Mouse (Mus musculus) layer of hippocampus, adult 18-20 months (tissue): ENCODE results near the gene Vmn1r142. TPM values are rescaled to one million over a fixed set of nuclear protein-coding genes. Genes with fewer than 3 reads are reported as not detected.
"Not testable (repeated sequence)": the region's sequence is repeated elsewhere in the genome, so short reads cannot be mapped to it uniquely, and the experiment has no call there.

Source experiments
- DNase-seq, 2 experiments: peaks; one replicate each; pipeline ENCODE4 v3.0.0; 2022; ENCODE audit warnings: low spot score in 2 of 2
- long read RNA-seq: library from polyadenylated mRNA; stranded (forward); transcript quantifications from one replicate; pipeline ENCODE4 v2.0.0, GENCODE M21; 2021
- total RNA-seq, 2 experiments: library from RNA; stranded (reverse); gene quantifications; 2 replicates each; pipeline ENCODE4 v1.2.3; 2021

The Vmn1r142 gene
- not detected for total RNA-seq
- long read RNA-seq, result 0 reads

DNA sequence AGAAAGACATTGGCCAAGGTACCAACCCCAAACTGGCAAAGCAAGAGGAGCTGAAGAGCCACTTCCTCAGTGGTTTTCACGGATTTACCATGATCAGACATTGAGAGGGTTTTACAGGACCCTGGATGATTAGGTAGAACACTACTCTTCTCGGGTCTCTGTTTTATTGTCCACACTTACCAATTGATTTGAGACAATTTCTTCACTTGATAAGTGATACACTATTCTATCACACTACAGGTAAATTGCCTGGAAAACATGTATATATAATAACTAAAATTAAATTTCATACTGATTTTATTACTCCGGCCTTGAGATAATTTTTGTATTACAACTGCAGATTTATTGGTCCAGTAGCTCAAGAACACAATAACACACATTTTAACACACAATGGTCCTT, at the start of gene Vmn1r142:
TSS of gene Vmn1r142 (minus strand) at position 101 of the 400 bp plus-strand sequence.
- not testable (repeated sequence) for DNase-seq

DNA sequence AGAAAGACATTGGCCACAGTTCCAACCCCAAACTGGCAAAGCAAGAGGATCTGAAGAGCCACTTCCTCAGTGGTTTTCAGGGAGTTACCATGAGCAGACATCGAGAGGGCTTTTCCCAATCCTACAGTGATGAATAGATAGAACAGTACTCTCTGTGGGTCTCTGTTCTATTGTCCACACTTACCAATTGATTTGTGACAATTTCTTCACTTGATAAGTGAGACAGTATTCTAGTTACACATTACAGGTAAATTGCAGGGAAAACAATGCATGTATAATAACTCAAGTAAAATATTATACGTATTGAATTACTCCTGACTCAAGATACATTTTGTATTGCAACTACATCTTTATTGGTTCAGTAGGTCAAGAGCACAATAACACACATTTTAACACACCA, 37.3 kb upstream of the Vmn1r142 start, which contains the start of gene Gm8653:
TSS of gene Gm8653 (minus strand) at position 101 of the 400 bp plus-strand sequence.
- DNase-seq, result not testable (repeated sequence)

DNA sequence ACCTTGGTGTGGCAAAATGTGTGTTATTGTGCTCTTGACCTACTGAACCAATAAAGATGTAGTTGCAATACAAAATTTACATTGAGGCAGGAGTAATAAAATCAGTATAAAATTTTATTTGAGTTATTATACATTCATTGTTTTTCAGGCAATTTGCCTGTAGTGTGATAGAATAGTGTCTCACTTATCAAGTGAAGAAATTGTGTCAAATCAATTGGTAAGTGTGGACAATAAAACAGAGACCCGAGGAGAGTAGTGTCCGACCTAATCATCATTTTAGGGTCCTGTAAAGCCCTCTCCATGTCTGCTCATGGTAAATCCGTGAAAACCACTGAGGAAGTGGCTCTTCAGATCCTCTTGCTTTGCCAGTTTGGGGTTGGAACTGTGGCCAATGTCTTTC, 25.2 kb upstream of the Vmn1r142 start, which contains the start of gene Vmn1r143:
TSS of gene Vmn1r143 (plus strand) at position 301 of the 400 bp plus-strand sequence.
- not testable (repeated sequence) for DNase-seq

DNA sequence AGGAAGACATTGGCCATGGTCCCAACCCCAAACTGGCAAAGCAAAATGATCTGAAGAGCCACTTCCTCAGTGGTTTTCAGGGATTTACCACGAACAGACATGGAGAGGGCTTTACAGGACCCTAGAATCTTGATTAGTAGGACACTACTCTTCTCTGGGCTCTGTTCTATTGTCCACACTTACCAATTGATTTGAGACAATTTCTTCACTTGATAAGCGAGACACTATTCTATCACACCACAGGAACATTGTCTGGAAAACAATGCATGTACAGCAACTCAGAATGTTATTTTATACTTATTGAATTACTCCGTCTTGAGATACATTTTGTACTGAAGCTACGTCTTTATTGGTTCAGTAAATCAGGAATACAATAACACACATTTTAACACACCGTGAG, 29.2 kb downstream of the Vmn1r142 start, which contains the start of gene Gm10666:
TSS of gene Gm10666 (minus strand) at position 101 of the 400 bp plus-strand sequence.
- not testable (repeated sequence) for DNase-seq

DNA sequence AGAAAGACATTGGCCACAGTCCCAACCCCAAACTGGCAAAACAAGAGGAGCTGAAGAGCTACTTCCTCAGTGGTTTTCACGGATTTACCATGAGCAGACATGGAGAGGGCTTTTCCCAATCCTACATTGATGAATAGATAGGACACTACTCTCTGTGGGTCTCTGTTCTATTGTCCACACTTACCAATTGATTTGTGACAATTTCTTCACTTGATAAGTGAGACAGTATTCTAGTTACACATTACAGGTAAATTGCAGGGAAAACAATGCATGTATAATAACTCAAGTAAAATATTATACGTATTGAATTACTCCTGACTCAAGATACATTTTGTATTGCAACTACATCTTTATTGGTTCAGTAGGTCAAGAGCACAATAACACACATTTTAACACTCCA, 45.7 kb downstream of the Vmn1r142 start, which contains the start of gene Gm16451:
TSS of gene Gm16451 (minus strand) at position 101 of the 400 bp plus-strand sequence.
- not testable (repeated sequence) for DNase-seq

Other genes with a start within 250 kb of the Vmn1r142 start
- not detected for gene Gm5891, start 242.7 kb downstream of the Vmn1r142 start, total RNA-seq
- gene Vmn1r137, start 169.4 kb downstream of the Vmn1r142 start, total RNA-seq, result not detected
- gene Vmn1r138, start 135.1 kb downstream of the Vmn1r142 start, total RNA-seq, result not detected
- gene Gm6176, start 107.7 kb downstream of the Vmn1r142 start, total RNA-seq, result not detected
- not detected for gene Vmn1r139, start 95.0 kb downstream of the Vmn1r142 start, total RNA-seq
- gene Gm16451, start 45.8 kb downstream of the Vmn1r142 start, total RNA-seq, result not detected
- not detected for gene Gm10666, start 29.3 kb downstream of the Vmn1r142 start, total RNA-seq
- gene Vmn1r143, start 25.3 kb upstream of the Vmn1r142 start, total RNA-seq, result not detected
- gene Gm8653, start 37.2 kb upstream of the Vmn1r142 start, total RNA-seq, result not detected
- not detected for gene Gm8453, start 65.4 kb upstream of the Vmn1r142 start, total RNA-seq
- gene Gm4187, start 165.7 kb upstream of the Vmn1r142 start, total RNA-seq, result not detected
- gene Gm8660, start 207.0 kb upstream of the Vmn1r142 start, total RNA-seq, result not detected
- not detected for gene Vmn1r148, start 249.5 kb upstream of the Vmn1r142 start, total RNA-seq